Mouse (Mus musculus) G1E (cell line): Measurements from ENCODE around the gene Slc1a5.

Experiments used
- CTCF ChIP-seq: IDR thresholded peaks from 2 replicates; pipeline ENCODE4 v1.5.1; 2012; ENCODE audit warnings: low read depth, low read length, inconsistent platforms, mixed read lengths
- GATA1 ChIP-seq: IDR thresholded peaks from 2 replicates; pipeline ENCODE4 v1.6.1; 2012; ENCODE audit warnings: borderline replicate concordance, low read length, inconsistent platforms, mixed read lengths
- GATA2 ChIP-seq: IDR thresholded peaks from 2 replicates; pipeline ENCODE4 v1.6.1; 2012; ENCODE audit warnings: low read depth, low read length, inconsistent platforms, borderline replicate concordance
- POLR2AphosphoS5 ChIP-seq: IDR thresholded peaks from 2 replicates; pipeline ENCODE4 v1.6.1; 2012; ENCODE audit warnings: low read depth, low read length, inconsistent platforms; ENCODE audit not compliant: insufficient replicate concordance
- TAL1 ChIP-seq: conservative IDR thresholded peaks from 2 replicates; pipeline ENCODE4 v1.6.1; 2012; ENCODE audit warnings: low read depth, low read length, inconsistent platforms, mixed read lengths

- TF ChIP-seq CTCF (no peak), GATA2 (no peak), TAL1 (no peak), GATA1 (no peak), POLR2AphosphoS5 (no peak)
These were observed 33.5 kb upstream of the Slc1a5 start for GRCm38 (mm10) chr7:16747656-16748055.
